14 mouse cellular contexts compared by ENCODE assay signal in the genomic region with DNA sequence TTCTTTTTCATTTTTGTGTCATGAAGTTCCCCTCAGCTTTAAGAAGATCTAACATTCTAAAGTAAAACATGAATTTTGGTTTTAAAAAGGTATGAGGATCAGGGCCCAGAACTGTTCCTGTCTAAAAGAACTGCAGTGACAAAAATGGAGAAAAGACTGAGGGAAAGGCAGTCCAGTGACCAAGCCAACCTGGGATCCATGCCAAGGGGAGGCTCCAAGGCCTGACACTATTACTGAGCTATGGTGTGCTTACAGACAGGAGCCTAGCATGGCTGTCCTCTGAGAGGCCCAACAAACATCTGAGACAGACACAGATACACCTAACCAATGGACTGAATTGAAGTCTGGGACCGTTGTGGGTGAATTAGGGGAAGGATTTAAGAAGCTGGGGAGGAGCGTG. TPM values are rescaled to one million over a fixed set of nuclear protein-coding genes. Genes with fewer than 3 reads are reported as not detected.
DNase-seq lines count a peak whose midpoint lies in the region; ATAC-seq and TF ChIP-seq lines count a peak whose summit lies in the region.
"Had no signal": no experiment of that assay in that cellular context is flagged by ENCODE, and none has a peak within 500 bp of the region (broad histone marks: within the 10 kb centered on the region; RNA-seq: fewer than 3 reads in every experiment).

No protein-coding gene starts in this region.

- no peak for ATAC-seq in heart, postnatal 0 days (ENCODE audit: insufficient read depth, low read depth)
- no peak for ATAC-seq in heart, embryonic 11.5 days (replicated peaks; ENCODE audit: insufficient number of reproducible peaks, low FRiP score, low TSS enrichment)
- ATAC-seq in lung, embryonic 16.5 days (ENCODE audit: low read depth) = peak; percentile 38; the same call in 1 of the 2 replicates
- ATAC-seq: activated CD4-positive, CD25-positive, alpha-beta regulatory T cell, adult 4 months had no signal

- no peak for TF ChIP-seq CTCF in heart, postnatal 0 days (IDR thresholded peaks at IDR 0.05; ENCODE audit: low read depth)

- no peaks in the 10 kb centered on the region for H3K27me3 ChIP-seq in heart, postnatal 0 days (ENCODE audit: control insufficient read depth, insufficient read depth, low read length)
- no peaks in the 10 kb centered on the region for H3K27me3 ChIP-seq in heart, embryonic 11.5 days (ENCODE audit: control insufficient read depth, insufficient read depth, low read length)
- H3K27me3 ChIP-seq in lung, embryonic 16.5 days (ENCODE audit: control insufficient read depth, insufficient read depth, low read depth, low read length) = no peaks in the 10 kb centered on the region
- H3K27me3 ChIP-seq: kidney, embryonic 15.5 days; limb, embryonic 15.5 days; midbrain, embryonic 12.5 days had no signal

- no peak for TF ChIP-seq EP300 in heart, postnatal 0 days (IDR thresholded peaks at IDR 0.05; ENCODE audit: low read depth)

- peaks cover 4% of the 10 kb centered on the region; the same call in 1 of the 2 replicates for H3K4me1 ChIP-seq in heart, postnatal 0 days (ENCODE audit: control insufficient read depth, insufficient read depth)
- H3K4me1 ChIP-seq in heart, embryonic 11.5 days (ENCODE audit: control insufficient read depth, insufficient read depth, low read length) = no peaks in the 10 kb centered on the region
- no peaks in the 10 kb centered on the region for H3K4me1 ChIP-seq in lung, embryonic 16.5 days (replicated peaks; ENCODE audit: control insufficient read depth, insufficient read depth, low read length)
- H3K4me1 ChIP-seq: kidney, embryonic 15.5 days; limb, embryonic 15.5 days; midbrain, embryonic 12.5 days had no signal

- H3K27ac ChIP-seq in heart, postnatal 0 days (ENCODE audit: low read depth) = no peak overlapping the region
- H3K27ac ChIP-seq in heart, embryonic 11.5 days (ENCODE audit: low read depth, low read length) = no peak overlapping the region
- no peak overlapping the region for H3K27ac ChIP-seq in lung, embryonic 16.5 days (ENCODE audit: low read length)
- H3K27ac ChIP-seq: kidney, embryonic 15.5 days; limb, embryonic 15.5 days; midbrain, embryonic 12.5 days had no signal

- no peak overlapping the region for H3K4me3 ChIP-seq in heart, postnatal 0 days (ENCODE audit: low read depth, low read length)
- H3K4me3 ChIP-seq in heart, embryonic 11.5 days (ENCODE audit: low read depth, low read length) = no peak overlapping the region
- H3K4me3 ChIP-seq in lung, embryonic 16.5 days (ENCODE audit: low read length) = no peak overlapping the region
- H3K4me3 ChIP-seq: erythroblast, embryonic 14.5 days; kidney, embryonic 15.5 days; limb, embryonic 15.5 days; midbrain, embryonic 12.5 days had no signal

- no peak overlapping the region for H3K4me2 ChIP-seq in heart, postnatal 0 days (ENCODE audit: low read depth, low read length)
- no peak overlapping the region for H3K4me2 ChIP-seq in heart, embryonic 11.5 days
- no peak overlapping the region for H3K4me2 ChIP-seq in lung, embryonic 16.5 days (ENCODE audit: low read depth, low read length)
- H3K4me2 ChIP-seq: kidney, embryonic 15.5 days; limb, embryonic 15.5 days; midbrain, embryonic 12.5 days had no signal

- no peak overlapping the region for H3K9ac ChIP-seq in heart, postnatal 0 days (replicated peaks; ENCODE audit: low read depth, low read length)
- no peak overlapping the region for H3K9ac ChIP-seq in heart, embryonic 11.5 days (ENCODE audit: low read depth, low read length)
- H3K9ac ChIP-seq in lung, embryonic 16.5 days (ENCODE audit: low read length) = no peak overlapping the region
- H3K9ac ChIP-seq: kidney, embryonic 15.5 days; limb, embryonic 15.5 days; midbrain, embryonic 12.5 days had no signal

- H3K9me3 ChIP-seq in heart, postnatal 0 days (replicated peaks; ENCODE audit: control insufficient read depth, low read length) = no peaks in the 10 kb centered on the region
- no peaks in the 10 kb centered on the region for H3K9me3 ChIP-seq in heart, embryonic 11.5 days (replicated peaks; ENCODE audit: control insufficient read depth, low read length)
- H3K9me3 ChIP-seq in lung, embryonic 16.5 days (ENCODE audit: control insufficient read depth, low read length) = peaks cover 2% of the 10 kb centered on the region; the same call in 1 of the 2 replicates
- H3K9me3 ChIP-seq: kidney, embryonic 15.5 days; limb, embryonic 15.5 days had no signal

- 87% methylated on average over 2 of the region's 2 CpGs for WGBS in heart, postnatal 0 days
- WGBS in heart, embryonic 11.5 days (ENCODE audit: insufficient replicate concordance) = 92% methylated on average over 2 of the region's 2 CpGs
- 94% methylated on average over 2 of the region's 2 CpGs for WGBS in lung, embryonic 16.5 days

- H3K36me3 ChIP-seq in heart, postnatal 0 days (replicated peaks; ENCODE audit: control insufficient read depth, insufficient read depth, low read length) = peaks cover 42% of the 10 kb centered on the region
- H3K36me3 ChIP-seq in heart, embryonic 11.5 days (ENCODE audit: control insufficient read depth, insufficient read depth, low read length) = peaks cover 34% of the 10 kb centered on the region
- peaks cover 38% of the 10 kb centered on the region for H3K36me3 ChIP-seq in lung, embryonic 16.5 days (ENCODE audit: control insufficient read depth, insufficient read depth, low read length)

- DNase-seq in heart, postnatal 0 days (ENCODE audit: low spot score) = peak; percentile 38
- DNase-seq in lung, adult 18-20 months = no peak
- peak; percentile 40 for DNase-seq in adrenal gland, adult 8-10 months
- peak; percentile 43 to 50 for DNase-seq in cerebellum, postnatal 36 days
- no peak for DNase-seq in retina, postnatal 1 day
- no peak for DNase-seq in spleen, postnatal 10 days (ENCODE audit: low spot score in 2 of 2)
- DNase-seq: layer of hippocampus, postnatal 36 days had no signal

RNA-seq across cellular contexts. Expression of a gene that starts 15.1 kb away (rescaled TPM):
- 9.0 and 21.7 TPM in 2 replicates for total RNA-seq in heart, postnatal 0 days (2014; rRNA removed; ENCODE audit: low replicate concordance)
- 23.3 and 26.6 TPM in 2 replicates for polyA plus RNA-seq in heart, postnatal 0 days (2015; fragmentation: Nextera tagmentation; extraction: Ambion mirVana)
- 52.2 and 58.3 TPM in 2 replicates for polyA plus RNA-seq in heart, embryonic 11.5 days (2014; fragmentation: Nextera tagmentation; extraction: Ambion mirVana)
- polyA plus RNA-seq in lung, embryonic 16.5 days (2015; fragmentation: Nextera tagmentation; extraction: Ambion mirVana) = 50.3 and 54.3 TPM in 2 replicates
- total RNA-seq in adrenal gland, adult 8-10 months (2022) = 10 to 100 TPM; 22.4 to 33.2 (median 27.2) TPM

RNA-seq across cellular contexts. Expression of a gene that starts 15.7 kb away (rescaled TPM):
- 7.4 and 12.1 TPM in 2 replicates for total RNA-seq in heart, postnatal 0 days (2014; rRNA removed; ENCODE audit: low replicate concordance)
- 6.5 TPM in 2 replicates for polyA plus RNA-seq in heart, postnatal 0 days (2015; fragmentation: Nextera tagmentation; extraction: Ambion mirVana)
- 16.6 and 19.3 TPM in 2 replicates for polyA plus RNA-seq in heart, embryonic 11.5 days (2014; fragmentation: Nextera tagmentation; extraction: Ambion mirVana)
- polyA plus RNA-seq in lung, embryonic 16.5 days (2015; fragmentation: Nextera tagmentation; extraction: Ambion mirVana) = 21.0 and 21.3 TPM in 2 replicates
- total RNA-seq in adrenal gland, adult 8-10 months (2022) = 10 to 100 TPM; 45.1 to 53.4 (median 49.7) TPM

Comparison
In these comparisons a context has a peak if more than half of its experiments do, and no peak if none do; other contexts are left out.
1. DNase-seq: peak in heart, postnatal 0 days (single experiment), adrenal gland, adult 8-10 months (single experiment) and cerebellum, postnatal 36 days (2 of 2); none in lung, adult 18-20 months (0 of 2), retina, postnatal 1 day (single experiment) and spleen, postnatal 10 days (0 of 2).